Mouse (Mus musculus) bone marrow macrophage, adult 2 months (primary cell): Measurements from ENCODE around the gene Pnpla3.

Experiments
- CTCF ChIP-seq: IDR thresholded peaks from 2 replicates; pipeline ENCODE4 v1.5.1; 2012; ENCODE audit warnings: low read depth, mild to moderate bottlenecking, low read length, moderate library complexity
- POLR2A ChIP-seq: IDR thresholded peaks from 2 replicates; pipeline ENCODE4 v1.6.1; 2012; ENCODE audit warnings: mild to moderate bottlenecking, low read depth, low read length, borderline replicate concordance

GRCm38 (mm10) chr15:84210941-84211340, 43.3 kb downstream of the Pnpla3 start:
- TF ChIP-seq CTCF (no peak), POLR2A (no peak)
